Mouse (Mus musculus) ovary, postnatal 10 days (tissue): ENCODE measurements around the gene Ccdc51.

Experiments used
- DNase-seq: peaks from one replicate; pipeline ENCODE4 v3.0.0; 2022; ENCODE audit warnings: low spot score

The Ccdc51 gene

DNA sequence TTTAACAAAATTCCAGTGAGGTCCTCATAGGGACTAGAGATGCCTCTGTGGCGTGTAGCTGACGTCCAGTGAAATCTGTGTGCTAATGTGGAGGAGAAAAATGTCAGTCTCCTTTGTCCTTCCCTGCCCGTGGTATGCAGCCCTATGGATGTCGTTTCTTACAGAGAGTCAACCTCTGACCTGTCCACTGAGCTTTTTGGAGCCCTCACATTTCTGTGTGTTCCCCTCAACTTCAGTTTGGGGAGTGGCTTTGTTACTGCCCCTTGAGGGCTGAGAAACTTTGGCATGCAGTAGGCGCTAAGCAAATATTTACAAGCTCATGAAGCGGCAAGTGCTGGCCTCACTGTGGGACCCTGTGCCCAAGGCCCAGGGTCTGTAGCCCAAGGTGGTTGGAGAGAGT is 15.0 kb downstream of the Ccdc51 start:
- no peak for DNase-seq

DNA sequence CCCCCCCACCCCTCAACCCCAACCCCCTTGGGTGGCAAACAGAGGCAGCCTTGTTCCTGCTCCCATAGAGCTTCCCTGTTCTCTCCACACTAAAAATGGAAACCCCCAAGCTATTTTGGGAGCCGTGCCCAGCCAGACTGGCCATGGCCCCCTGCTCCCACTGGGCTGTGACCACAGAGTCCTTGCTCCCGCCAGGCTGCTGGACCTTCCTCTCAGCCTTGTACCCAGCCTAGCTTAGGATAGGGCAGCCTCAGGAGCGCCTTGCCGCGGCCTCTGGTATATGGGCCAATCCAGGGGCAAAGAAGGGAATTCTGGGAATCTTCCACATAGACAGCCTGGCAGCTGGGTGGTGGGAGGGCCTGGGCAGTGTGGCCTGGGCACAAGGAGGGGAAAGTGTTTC is 15.5 kb downstream of the Ccdc51 start:
- DNase-seq = no peak

DNA sequence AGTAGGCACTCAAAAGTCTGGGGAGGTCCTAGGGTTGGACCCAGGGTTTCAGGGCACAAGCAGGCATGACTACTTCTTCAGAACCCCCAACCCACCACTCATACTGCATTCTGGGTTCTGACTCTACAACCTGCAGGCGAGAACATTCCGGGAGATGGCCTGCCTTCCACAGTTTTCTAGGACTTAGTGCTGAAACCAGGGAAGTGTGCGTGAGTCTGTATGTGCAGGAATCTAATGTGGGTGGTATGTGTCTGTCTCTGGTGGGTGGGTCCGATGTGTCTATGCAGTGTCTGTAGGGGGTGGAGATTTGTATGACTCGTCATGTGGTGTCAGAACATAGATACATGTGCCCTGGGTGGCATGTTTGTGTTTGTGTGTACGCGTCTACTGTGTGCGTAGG is 16.1 kb downstream of the Ccdc51 start:
- DNase-seq = no peak

DNA sequence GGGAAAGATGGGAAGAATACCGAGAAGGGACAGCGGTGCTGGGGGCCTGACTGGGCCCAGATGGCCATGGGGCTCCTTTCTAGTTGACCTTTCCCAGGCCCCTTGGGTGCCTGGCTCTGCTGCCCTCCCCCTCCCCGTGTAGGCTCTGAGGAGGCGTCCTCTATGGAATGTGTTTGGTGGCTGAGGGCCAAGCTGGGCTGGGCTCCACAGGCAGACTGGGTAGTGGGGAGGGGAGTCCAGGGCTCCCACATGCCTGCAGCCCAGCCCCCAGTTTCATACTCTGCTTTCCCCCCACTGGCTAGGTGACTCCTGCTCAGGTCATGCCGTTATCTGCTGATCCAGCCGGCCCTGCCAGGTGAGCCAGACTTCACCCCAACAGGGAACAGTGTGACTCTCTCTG is 16.7 kb downstream of the Ccdc51 start:
- no peak for DNase-seq

DNA sequence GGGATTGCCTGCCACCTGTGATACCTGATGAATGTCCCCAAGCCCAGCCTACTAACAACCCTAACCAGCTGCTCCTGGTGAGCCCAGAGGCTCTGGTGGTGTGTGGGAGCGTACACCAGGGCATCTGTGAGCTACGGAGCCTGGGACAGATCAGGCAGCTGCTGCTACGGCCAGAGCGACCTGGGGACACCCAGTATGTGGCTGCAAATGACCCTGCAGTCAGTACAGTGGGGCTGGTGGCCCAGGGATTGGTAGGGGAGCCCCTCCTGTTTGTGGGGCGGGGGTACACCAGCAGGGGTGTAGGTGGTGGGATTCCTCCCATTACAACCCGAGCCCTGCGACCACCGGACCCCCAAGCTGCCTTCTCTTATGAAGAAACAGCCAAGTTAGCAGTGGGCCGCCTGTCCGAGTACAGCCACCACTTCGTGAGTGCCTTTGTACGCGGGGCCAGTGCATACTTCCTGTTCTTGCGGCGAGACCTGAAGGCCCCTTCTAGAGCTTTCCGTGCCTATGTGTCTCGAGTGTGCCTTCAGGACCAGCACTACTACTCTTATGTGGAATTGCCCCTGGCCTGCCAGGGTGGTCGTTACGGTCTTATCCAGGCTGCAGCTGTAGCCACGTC is 18.1 kb downstream of the Ccdc51 start:
- no peak for DNase-seq

DNA sequence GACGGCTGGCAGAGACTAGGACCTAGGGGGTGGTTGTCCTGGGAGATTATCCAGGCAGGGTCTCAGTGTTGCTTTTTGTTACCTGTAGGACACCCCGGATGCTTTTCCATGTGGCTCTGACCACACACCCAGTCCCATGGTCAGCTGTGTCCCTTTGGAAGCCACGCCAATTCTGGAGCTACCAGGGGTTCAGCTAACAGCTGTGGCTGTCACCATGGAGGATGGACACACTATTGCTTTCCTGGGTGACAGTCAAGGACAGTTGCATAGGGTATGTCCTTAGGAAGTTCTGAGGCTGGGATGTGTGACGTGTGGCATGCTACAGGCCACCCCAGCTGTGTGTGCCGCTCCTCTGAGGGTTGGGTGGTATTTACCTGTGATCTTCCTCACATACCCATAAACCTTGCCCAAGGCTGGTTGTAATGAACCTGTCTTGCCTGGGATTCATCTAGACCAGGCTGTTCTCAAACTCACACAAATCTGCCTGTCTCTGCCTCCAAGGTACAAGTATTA is 19.7 kb downstream of the Ccdc51 start:
- DNase-seq = no peak

DNA sequence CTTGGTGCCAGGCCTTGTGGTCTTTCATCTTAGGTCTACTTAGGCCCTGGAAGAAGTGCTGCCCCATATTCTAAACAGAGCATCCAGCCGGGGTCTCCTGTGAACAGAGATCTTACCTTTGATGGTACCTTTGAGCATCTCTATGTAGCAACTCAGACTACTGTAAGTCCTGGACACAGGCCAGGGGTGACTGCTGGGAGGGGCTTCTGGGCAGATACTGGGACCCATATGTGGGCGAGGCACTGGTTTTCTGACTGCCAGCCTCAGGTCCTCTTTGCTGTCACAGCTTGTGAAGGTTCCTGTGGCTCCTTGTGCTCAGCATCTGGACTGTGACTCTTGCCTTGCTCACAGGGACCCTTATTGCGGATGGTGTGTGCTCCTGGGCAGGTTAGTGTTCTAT is 20.2 kb downstream of the Ccdc51 start:
- no peak for DNase-seq

DNA sequence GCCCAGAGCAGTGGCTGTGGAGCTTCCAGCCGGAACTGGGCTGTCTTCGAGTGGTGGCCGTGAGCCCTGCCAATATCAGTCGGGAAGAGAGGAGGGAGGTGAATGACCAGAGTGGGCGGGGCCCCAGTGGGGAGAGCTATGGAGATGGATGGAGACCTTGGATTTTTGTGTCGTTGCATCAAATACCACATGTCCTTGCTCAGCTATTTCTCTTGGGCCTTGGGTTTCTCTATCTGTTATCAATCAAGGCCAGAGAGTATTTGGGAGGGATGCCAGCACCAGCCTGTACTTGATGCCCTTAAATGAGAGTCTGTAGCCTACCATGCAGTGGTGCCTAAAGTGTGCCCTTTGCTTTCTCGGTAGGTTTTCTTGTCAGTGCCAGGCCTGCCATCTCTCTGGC is 21.0 kb downstream of the Ccdc51 start:
- no peak for DNase-seq

DNA sequence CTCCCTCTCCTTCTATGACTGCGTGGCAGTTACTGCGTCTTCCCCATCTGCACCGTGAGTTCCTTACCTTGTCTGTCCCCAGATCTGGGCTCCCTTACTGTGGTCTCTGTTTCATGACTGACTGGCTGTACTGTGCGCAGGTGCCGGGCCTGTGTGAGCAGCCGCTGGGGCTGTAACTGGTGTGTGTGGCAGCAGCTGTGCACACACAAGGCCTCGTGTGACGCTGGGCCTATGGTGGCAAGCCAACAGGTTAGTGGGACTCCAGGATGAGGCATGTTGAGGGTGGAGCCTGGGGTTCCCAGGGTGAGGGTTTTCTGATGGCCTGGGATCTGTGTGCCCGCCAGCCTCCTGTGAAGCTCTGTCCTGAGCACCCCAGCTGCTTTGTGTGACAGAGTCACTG is 21.8 kb downstream of the Ccdc51 start:
- no peak for DNase-seq

DNA sequence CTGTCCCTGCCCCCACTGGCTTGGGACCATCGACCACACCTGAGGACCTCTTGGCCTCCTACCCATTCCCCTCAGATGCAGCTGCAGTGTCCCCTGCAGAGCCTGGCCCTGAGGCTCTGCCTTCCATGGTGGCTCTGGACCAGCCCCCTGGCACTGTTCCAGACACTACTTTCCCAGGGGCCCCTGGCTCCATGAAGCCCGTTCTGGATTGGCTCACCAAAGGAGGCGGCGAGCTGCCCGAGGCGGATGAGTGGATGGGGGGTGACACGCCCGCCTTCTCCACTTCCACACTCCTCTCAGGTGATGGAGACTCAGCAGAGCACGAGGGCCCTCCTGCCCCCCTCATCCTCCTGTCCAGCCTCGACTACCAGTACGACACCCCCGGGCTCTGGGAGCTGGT is 22.7 kb downstream of the Ccdc51 start:
- no peak for DNase-seq

DNA sequence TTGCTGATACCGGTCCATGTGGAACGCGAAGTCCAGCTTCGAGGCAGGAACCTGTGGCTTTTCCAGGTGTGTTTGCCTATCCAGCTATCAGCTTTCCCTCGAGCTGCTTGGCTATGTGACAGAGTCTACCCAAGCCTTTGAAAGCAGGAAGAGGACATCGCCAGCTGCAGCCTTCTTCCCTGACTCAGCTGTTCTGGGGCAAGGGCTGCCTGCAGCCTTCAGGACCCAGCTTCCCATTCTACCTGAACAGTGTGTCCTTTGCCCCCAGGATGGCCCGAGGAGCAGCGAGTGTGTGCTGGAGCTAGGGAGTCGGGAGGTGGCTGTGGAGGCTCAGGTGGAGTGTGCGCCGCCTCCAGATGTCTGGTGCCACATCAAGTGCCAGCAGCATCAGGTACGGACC is 23.4 kb downstream of the Ccdc51 start:
- no peak for DNase-seq

DNA sequence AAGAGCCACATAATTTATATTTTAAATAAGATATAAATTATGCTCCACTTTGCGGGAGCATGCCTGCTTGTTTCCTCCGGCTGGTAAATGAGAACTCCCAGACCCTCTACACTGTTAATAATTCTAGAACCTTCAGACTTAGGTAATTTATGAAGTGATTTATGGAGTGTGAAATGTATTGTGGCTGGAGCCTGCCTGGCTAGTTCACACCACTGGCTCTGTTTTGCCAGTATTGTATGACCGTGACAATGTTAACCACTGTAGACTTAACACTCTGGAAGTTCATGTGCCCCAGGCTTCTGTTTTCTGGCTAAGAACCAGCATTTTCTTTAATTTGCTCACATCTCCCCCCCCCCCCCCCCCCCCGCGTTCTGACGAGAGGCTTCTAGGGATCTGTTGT is 25.0 kb downstream of the Ccdc51 start:
- DNase-seq = no peak

DNA sequence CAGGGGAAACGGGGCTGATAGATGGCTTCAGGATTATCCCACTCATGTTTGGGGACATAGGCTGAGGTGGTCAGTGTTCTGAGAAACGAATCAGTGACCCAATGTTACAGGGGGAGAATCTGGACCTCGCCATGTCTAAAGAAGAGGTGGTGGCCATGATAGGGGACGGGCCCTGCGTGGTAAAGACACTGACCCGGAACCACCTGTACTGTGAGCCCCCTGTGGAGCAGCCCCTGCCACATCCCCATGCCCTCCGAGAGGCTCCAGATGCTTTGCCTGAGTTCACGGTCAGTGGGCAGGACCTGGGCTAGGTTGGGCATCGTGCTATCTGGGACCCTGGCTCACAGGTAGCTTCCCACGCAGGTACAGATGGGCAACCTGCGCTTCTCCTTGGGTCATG is 27.9 kb downstream of the Ccdc51 start:
- no peak for DNase-seq

DNA sequence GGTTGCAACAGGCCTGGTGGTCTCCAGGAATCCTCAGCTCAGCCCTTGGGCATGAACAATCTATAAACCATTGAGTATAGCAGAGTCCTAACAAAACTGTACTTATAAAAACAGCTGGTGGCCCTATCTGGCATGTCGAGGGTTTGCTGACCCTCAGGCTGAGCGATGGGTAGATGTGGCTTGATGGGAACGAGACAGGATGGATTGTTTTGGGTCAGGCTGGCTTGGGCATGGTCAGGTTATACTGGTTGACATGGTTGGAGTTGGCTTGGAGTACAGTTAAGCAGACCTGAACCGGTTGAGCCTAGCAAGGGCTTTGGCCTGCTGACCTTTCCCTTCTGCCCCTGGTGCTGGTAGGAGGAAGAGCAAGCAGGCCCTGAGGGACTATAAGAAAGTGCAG is 28.8 kb downstream of the Ccdc51 start:
- no peak for DNase-seq

DNA sequence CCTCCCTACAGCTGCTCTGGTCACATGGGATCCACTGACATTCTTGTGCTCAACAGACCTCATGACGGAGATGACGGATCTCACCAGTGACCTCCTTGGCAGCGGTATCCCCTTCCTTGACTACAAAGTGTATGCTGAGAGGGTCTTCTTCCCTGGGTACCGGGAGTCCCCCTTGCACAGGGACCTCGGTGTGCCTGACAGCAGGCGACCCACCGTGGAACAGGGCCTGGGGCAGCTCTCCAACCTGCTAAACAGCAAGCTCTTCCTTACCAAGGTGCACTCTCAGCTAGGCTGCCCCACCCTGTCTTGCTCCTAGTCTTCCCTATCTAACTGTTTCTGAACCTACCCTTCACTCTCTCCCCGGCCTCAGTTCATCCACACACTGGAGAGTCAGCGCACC is 29.3 kb downstream of the Ccdc51 start:
- DNase-seq = no peak

DNA sequence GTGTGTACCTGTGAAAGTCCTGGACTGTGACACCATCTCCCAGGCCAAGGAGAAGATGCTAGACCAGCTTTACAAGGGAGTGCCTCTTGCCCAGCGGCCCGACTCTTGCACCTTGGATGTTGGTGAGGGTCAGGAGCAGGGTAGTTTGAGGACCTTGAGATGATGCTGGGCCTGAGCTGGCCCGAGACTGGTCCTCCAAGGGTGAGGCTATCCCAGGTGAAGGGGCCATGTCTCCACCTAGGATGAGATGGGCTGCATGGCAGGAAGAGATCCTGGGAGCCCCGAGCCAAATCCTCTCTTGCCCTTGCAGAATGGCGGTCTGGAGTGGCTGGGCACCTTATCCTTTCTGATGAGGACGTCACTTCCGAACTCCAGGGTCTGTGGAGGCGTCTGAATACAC is 31.0 kb downstream of the Ccdc51 start:
- no peak for DNase-seq

DNA sequence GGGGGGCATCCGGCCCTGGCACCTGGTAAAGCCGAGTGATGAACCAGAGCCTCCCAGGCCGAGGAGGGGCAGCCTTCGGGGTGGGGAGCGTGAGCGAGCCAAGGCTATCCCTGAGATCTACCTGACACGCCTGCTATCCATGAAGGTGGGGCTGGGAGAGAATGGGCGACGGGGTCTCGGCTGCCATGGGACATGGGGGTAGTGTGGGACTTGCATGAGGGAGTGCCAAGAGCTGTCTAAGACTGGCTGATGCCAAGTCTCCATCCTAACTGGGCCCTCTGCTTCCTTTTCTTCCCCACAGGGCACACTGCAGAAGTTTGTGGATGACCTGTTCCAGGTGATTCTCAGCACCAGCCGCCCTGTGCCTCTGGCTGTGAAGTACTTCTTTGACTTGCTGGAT is 32.0 kb downstream of the Ccdc51 start:
- DNase-seq = no peak

DNA sequence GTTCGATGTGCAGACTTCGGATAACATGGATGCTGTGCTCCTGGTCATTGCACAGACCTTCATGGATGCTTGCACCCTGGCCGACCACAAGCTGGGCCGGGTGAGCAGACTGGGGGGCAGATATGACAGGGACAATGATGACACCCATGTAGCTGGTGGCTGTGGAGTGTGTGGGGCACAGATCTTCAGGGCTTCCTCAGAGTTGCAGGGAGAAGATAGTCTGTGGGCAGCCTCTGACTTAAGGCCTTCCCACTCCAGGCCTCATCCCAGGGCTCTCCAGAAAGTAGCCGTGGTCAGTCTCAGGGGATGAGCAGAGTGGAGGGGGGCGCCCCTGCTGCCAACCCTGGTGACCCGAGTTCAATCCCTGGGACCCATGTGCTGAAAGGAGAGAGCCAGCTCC is 32.6 kb downstream of the Ccdc51 start:
- no peak for DNase-seq

DNA sequence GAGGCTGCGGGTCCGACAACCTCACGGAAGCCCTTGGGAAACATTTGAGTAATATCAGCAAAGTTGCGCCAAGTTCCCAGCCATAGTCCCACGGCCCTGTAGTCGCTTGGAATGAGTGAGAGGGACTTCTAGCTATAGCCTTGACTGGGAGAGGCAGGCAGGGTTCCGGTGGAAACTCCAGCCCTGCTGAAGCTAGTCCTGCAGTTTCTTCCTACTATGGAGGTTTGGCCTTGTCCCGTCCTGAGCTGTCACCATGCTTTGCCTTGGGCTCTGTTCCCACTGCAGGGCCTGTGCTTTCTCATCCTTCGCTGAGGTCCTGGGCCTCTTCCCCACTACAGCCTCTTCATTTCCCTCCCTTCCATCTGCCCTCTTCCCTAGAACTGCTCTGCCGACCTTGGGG is 33.9 kb downstream of the Ccdc51 start:
- no peak for DNase-seq

DNA sequence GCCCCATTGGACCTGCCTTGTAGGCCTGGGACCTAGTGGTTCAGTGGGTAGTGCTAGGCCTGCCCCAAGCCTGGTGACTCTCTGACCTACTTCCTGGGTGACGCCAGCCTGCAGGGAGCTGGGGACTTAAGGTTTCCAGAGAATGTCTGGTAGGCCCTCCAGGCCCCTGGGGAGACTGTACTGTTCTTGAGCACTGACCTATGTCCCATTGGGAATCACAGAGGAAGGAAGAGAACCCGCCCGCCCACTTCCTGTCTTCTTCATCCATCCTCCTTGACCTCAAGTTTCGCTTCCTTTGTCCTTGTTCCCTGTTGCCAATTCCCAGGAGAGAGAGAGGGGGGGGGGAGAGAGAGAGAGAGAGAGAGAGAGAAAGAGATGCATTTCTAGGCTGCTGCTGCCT is 35.8 kb downstream of the Ccdc51 start:
- DNase-seq = no peak

DNA sequence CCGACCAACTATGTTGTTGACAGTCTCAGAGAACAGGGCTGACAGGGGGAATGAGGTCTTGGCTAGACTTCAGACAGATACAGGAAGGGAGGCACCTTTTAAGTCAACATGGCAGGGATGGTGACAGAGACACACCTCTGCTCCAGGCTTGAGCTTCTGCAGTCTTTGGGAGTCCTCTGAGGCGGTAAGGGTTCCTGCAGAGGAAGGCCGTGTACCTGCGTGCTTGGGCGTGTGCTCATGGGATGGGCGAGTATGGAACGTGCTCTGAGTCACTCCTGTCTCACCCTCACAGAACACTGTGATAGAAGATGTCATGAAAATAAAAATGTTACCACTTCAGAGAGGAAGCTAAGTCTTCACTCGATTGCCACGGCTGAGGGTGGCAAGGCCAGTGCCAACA is 37.3 kb downstream of the Ccdc51 start:
- DNase-seq = no peak

DNA sequence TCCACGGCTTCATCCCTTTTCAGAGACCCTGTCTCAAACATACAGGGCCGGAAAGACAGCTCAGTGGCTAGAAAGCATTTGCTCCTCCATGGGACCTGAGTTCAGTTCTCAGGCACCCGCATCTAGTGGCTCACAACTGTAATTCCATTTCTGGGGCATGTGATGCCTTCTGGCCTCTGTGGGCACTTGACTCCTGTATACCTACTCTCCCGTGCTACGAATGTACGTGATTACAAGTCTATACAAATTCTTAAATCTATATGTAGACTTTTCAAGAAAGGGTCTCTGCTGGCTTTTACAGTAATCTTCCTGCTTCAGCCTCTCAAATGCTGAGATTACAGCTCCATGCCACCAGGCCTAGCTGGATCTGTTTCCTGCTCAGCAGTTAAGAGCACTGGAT is 38.7 kb downstream of the Ccdc51 start:
- no peak for DNase-seq

DNA sequence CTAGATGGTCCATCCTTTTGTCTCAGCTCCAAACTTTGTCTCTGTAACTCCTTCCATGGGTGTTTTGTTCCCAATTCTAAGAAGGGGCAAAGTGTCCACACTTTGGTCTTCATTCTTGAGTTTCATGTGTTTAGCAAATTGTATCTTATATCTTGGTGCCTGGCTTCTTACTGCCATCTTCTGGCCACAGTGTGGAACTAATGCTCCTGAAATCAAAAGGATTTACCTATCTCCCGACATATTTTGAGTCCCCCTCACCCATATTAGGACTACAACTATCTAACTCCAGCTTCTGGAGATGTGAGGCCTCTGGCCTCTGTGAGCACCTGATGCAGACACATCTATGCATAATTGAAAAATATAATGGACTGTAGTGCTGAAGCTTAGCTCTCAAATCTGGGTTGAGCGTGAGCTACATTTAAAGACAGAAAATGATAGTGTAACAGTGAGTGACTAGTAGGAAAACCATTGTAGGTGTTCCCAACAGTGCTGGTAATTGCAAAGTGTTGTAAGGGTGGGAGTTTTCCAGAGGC is 40.3 kb downstream of the Ccdc51 start:
- DNase-seq = no peak

DNA sequence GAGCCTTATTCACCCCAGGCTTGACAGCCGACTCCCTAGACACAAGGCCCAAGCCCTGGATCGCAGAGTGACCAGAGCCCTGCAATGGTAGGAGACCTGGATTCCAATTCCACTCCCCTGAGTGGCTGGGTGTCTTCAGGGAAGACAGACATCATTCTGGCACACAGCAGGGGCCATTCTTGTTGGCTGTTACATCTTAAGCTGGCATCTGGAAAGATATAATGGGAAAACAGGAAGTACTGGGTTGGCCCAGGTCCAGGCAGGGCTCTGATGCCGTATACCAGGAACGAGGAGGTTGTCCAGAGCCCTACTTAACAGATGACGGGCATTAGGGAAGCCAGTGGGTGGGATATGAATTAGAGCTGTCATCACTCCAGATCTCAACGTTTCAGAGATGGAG is 41.0 kb downstream of the Ccdc51 start:
- DNase-seq = no peak

DNA sequence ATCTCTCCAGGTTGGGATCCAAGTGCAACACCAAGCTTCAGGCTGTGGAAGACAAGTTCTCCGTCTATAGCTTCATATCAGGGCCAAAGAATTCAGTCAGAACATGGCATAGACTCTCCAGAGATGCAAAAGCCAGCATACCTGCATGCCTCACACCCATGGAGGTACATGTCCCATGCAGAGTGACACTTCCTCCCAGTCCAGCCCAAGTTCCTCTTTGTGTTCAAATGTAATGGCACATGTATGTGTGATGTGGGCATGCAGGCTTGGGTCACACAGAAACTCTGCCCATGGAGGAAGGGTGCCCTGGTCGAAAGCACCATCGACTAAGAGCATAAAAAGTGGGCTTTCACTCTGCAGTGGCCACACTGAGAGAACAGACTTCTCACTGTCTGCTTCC is 41.9 kb downstream of the Ccdc51 start:
- DNase-seq = no peak
